Mouse (Mus musculus): ENCODE measurements around the gene Tmed6. TPM values are rescaled to one million over a fixed set of nuclear protein-coding genes. Genes with fewer than 3 reads are reported as not detected.
"Not testable (repeated sequence)": the region's sequence is repeated elsewhere in the genome, so short reads cannot be mapped to it uniquely, and the experiment has no call there.

Gene Tmed6
- polyA plus RNA-seq, 1 experiment, result not detected

GRCm38 (mm10) chr8:107074128-107074527 is 8.7 kb upstream of the Tmed6 start:
- no peak for DNase-seq (ENCODE audit: low spot score)

DNA sequence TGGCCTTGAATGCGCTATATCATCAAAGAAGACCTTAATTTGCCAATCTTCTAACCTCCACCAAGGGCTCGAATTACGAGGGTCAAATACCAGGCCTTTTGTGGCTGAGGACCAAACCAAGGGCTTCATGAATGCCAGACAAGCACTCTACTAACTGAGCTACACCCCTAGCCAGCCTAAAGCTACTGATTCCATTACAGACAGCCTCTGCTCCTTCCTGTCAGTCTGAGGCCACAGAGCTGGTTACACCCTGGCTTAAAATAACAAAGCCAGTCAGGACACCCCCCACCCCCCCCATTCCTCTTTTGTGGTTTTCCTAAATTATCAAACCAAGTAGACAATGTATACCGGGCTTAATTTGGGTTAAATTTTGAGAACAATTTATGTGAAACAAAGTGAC is 8.3 kb upstream of the Tmed6 start:
- no peak for DNase-seq (ENCODE audit: low spot score)

- no peak for DNase-seq (ENCODE audit: low spot score)
Measured at GRCm38 (mm10) chr8:107062613-107063012, 2.8 kb downstream of the Tmed6 start.

DNA sequence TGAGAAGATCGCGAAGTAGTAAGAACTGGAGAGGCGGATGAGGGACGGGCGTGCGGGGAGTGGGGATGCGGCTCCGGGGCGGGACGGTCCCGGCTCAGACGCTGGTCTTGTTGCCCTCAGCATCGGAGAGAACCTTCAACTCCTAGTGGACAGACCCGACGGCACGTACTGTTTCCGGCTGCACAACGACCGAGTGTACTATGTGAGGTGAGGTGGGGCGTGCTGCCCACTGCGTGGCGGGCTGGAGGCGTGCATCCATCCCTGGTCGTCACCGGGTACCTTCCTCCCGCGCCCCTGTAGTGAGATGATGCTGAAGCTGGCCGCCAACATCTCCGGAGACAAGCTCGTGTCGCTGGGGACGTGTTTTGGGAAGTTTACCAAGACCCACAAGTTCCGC is 8.5 kb downstream of the Tmed6 start:
- no peak for DNase-seq (ENCODE audit: low spot score)

- DNase-seq (ENCODE audit: low spot score), result peak; percentile 79
Measured at GRCm38 (mm10) chr8:107056076-107056972, 9.1 kb downstream of the Tmed6 start, which contains the start of the genes Cog8 and Nip7. Cog8 (minus strand) TSS chr8:107056689. Nip7 (plus strand) TSS chr8:107056877.

GRCm38 (mm10) chr8:107052046-107052445 is 13.4 kb downstream of the Tmed6 start:
- no peak for DNase-seq (ENCODE audit: low spot score)

DNA sequence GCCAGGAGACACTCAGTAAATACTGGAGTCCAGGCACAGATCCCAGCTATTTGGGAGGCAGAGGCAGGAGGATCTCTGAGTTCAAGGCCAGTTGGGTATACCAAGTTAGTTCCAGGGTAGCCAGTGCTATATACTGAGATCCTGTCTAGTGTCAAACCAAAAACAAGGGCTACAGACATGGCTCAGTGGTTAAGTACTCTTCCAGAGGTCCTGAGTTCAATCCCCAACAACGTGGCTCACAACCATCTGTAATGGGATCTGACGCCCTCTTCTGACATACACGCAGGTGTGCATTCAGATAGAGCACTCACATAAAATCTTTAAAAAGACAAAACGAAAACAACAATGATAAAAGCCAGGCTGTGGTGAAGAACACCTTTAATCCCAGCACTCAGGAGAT is 16.0 kb downstream of the Tmed6 start:
- DNase-seq (ENCODE audit: low spot score), result no peak

DNA sequence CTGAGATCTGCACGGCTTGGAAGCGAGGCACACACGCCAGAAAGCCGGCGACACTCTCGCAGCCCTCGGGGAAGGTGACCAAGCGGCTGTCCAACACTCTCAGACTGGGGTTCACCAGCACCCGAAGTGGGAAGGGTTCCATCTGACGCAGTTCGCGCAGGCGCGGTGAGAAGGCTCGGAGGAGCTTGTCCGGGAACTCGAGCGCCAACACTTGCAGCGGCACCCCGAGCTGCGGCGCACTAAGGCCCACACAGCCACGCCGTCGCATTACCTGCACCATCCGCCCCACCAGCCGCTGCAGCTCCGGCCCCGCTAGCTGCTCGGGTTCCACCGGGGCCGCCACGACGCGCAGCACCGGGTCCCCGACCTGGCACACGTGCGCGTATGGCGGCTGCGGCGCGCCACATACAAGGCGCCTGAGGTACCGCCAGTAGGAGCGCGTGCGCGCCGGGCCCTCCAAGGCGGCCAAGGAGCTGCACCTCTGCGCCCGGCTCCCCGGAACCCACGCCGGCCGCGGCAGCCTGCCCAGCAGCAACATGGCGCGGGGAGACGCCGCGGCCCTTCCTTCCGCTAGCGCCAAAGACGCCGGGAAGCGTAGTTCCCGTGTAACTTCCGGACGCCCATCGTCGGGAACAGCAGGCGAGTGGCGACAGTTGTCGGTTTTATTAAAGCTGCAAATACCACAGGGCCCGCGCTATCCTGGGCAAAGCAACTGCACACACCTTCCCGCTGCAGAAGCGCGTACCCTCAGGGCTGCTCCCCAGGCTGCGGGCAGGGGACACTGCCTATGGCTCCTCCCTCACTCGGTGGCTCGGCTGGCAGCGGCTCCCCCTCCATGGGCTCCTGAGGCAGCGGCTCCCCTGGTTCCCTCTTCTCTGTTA is 17.1 kb downstream of the Tmed6 start, which contains the start of gene Pdf:
TSS of gene Pdf (minus strand) at position 554 of the 881 bp plus-strand sequence.
- DNase-seq (ENCODE audit: low spot score), result peak; percentile 71

- no peak for DNase-seq (ENCODE audit: low spot score)
Measured at GRCm38 (mm10) chr8:107046976-107047375, 18.5 kb downstream of the Tmed6 start.

DNA sequence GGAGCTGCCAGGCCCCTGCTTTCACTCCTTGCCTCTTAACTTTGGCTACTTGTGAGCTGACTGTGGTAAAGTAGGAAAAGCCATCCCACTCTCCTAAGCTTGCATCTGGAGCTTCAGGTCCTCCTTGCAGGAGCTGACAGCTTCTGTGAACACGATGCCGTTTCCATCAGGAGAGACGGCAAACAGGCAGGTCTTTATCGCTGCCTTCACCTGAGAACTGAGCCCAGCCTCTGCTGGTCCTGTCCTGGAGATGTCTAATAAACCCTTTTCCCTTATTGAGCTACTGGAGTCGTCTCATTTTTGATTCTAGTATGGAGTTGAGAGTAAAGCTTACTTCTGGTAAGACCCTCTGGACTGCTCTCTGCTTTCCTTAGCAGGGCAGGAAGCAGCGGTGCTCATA is 20.0 kb downstream of the Tmed6 start:
- no peak for DNase-seq (ENCODE audit: low spot score)

- DNase-seq (ENCODE audit: low spot score), result no peak
Measured at GRCm38 (mm10) chr8:107040632-107041031, 24.8 kb downstream of the Tmed6 start.

DNA sequence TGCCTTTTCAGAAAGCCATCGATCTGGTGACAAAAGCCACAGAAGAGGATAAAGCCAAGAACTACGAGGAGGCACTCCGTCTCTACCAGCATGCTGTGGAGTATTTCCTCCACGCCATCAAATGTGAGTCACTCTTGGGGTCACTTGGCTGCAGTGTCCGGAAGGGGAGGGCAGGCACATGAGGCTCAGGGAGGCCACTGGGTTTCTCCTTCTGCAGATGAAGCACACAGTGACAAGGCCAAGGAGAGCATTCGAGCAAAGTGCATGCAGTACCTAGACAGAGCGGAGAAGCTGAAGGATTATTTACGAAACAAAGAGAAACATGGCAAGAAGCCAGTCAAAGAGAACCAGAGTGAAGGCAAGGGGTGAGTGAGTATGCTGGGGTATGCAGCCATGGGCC is 28.8 kb downstream of the Tmed6 start:
- DNase-seq (ENCODE audit: low spot score), result no peak

DNA sequence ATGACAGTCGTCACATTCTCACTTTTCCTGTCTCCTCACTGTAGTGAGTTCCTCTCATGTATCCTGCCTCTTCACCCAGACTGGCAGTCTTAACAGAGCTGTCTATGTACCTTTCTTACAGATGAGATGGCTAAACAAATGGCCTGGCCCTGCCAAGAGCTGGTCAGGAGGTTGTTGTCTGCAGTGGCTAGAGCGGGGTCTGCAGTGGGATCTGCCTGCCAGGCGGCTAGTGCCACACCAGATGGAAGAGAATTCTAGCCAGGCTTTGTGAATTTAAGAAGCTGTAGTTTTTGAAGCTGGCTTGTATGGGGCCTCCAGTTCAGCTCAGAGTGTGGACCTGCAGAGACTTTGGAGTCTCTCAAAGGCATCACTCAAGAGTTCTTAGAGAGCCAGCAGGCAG is 29.8 kb downstream of the Tmed6 start:
- no peak for DNase-seq (ENCODE audit: low spot score)

DNA sequence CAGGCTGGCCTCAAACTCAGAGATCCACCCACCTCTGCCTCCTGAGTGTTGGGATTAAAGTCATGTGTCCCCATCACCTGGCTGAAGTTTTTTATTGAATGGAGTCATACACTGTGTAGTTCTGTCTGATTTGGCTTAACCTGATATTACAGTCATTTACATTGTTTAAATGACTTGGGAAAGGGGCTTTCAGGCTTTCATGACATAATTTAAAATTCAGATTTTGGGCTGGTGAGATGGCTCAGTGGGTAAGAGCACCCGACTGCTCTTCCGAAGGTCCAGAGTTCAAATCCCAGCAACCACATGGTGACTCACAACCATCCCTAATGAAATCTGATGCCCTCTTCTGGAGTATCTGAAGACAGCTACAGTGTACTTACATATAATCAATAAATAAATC is 31.8 kb downstream of the Tmed6 start:
- DNase-seq (ENCODE audit: low spot score), result not testable (repeated sequence)

DNA sequence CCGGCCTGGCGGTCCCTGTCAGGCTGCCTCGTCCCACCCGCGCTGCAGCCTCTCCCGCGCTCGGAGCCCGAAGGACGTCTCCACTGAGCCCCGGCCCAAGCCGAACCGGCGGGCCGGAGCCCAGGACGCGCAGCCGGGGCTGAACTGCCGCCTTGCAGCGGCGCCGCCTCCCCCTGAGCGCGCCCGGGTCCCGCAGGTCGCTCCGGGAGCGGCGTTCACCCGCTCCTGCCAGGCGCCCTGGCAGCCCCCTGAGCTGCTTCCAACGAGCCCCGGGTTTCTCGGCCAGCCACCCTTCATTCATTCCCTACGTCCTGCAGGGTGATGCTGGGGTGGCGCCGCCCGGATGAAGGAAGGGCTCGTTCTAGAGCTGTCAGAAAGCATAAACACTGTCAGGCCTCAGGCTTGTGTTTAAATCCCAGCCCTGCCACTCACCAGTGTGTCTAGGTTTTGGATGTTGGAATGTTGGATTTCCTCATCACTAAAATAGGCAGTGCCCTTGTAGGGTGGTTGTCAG is 33.8 kb downstream of the Tmed6 start:
- DNase-seq (ENCODE audit: low spot score), result no peak

DNA sequence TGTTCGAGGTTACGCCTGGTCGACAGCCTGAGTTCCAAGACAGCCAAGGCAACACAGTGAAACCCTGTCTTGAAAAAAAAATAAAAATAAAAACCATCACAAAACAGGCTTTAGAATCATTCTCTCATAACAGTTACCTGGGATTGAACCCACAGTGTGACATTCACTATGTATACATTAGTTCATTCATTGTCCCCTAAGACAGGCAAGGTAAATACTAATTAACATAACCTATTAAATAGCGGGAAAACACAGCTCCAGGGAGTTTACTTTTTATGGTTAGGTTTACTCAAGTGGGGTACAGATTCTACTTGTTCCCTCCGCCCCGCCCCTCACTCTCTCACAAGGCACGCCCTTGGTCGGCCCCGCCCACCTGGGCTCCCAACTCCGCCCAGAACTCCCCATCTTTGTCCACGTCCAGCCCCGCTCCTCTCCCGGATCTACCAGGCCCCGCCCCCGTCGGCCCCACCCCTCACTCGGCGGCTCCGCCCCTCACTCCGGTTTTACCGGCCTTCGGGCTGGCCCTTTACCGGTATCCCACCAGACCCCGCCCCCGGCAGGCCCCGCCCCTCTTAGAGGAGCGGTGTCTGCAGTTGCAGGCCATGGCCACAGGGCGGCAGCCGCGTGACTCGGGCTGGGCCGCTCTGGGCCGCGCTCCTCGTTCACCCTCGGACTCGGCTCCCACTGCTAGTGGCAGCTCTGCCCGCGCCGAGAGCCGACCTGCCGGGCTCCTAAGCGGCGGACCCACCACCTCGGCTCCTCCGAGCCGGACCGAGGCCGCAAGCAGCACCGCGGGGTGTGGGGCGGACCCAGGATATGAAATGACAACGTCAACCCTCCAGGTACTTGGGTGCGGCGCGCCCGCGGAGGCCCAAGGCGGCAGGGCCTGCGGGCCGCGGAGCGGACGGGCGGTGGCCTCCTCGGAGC is 34.5 kb downstream of the Tmed6 start, which contains the start of gene Vps4a:
TSS of gene Vps4a (plus strand) at position 573 of the 927 bp plus-strand sequence.
- DNase-seq (ENCODE audit: low spot score), result peak; percentile 95

- DNase-seq (ENCODE audit: low spot score), result no peak
Measured at GRCm38 (mm10) chr8:107030058-107030457, 35.4 kb downstream of the Tmed6 start.

DNA sequence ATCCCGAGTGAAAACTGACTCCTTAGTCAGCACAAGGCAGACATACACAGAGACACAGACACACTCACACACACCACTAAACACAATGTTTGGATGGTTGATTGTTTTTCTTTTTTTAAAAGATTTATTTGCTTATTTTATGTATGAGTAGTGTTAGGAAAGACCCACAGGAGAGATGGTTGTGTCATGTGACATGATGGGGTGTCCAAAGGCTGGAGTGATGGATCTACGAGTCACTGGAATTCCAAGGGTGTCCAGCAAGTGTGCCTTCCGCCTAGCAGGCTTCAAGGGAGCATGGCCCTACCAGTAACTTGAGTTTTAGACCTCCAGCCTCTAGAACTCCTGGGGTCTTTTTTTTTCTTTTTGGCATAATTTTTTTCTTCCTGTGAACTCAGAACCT is 36.1 kb downstream of the Tmed6 start:
- no peak for DNase-seq (ENCODE audit: low spot score)

DNA sequence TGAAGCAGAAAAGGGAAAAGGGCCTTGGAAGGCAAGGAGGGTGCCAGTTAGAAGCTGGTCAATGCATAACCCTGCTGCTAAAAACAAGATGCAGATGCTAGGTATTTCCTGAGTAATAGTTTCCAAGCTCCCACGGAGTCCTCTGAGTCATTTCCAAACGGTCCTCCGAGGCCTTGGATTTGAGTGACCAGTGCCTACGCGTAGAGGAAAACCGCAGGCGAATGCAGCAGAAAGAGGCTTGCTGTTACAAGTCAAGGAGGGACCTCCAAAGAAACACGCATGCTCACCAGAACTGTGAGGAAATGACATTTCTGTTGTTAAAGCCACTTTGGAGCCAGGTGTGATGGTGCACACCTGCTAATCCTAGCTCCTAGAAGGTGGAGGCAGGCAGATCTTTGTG is 42.0 kb downstream of the Tmed6 start:
- no peak for DNase-seq (ENCODE audit: low spot score)

- DNase-seq (ENCODE audit: low spot score), result no peak
Measured at GRCm38 (mm10) chr8:107014915-107015314, 50.5 kb downstream of the Tmed6 start.

DNA sequence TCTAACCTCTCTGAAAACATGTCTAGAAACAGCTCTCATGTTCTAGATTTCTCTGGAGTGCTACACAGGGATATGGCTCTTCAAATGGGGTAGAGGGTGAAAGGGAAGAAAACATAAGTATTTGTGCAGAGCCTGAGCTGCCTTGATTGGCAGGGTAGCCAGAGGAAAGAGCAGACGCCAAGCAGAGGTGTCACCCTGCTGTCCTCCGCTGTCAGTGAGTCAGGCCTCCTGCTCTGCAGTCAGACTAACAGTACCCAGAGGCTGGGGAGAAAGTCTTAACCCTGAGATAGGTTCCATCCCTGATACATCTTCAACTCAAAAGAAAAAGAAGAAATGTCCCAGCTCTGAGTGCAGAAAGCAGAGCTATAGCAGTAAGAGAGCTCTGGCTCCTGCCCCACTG is 52.8 kb downstream of the Tmed6 start:
- no peak for DNase-seq (ENCODE audit: low spot score)
